Mouse (Mus musculus) heart, embryonic 11.5 days (tissue): ENCODE measurements around the gene Hnrnpul2. TPM values are rescaled to one million over a fixed set of nuclear protein-coding genes. Genes with fewer than 3 reads are reported as not detected.

Experiments
- ATAC-seq: fragments of 200-750 bp; cut with Nextera tagmentation; replicated peaks from 2 replicates; pipeline ENCODE4 v1.8.0; 2017; ENCODE audit warnings: moderate library complexity; ENCODE audit not compliant: insufficient number of reproducible peaks, low FRiP score, low TSS enrichment
- H3K27ac ChIP-seq: fragments of 300-500 bp; sonication (generic); 2 replicates; pipeline ENCODE4 v1.5.1; 2014; ENCODE audit warnings: mild to moderate bottlenecking, low read depth, low read length
- H3K27me3 ChIP-seq: fragments of 300-500 bp; sonication (generic); 2 replicates; pipeline ENCODE4 v1.6.1; 2014; ENCODE audit warnings: mild to moderate bottlenecking, low read length, mixed read lengths; ENCODE audit not compliant: control insufficient read depth, insufficient read depth
- H3K36me3 ChIP-seq: fragments of 300-500 bp; sonication (generic); 2 replicates; pipeline ENCODE4 v1.6.1; 2014; ENCODE audit warnings: mild to moderate bottlenecking, low read length, moderate library complexity, mixed read lengths; ENCODE audit not compliant: control insufficient read depth, insufficient read depth
- H3K4me1 ChIP-seq: fragments of 300-500 bp; sonication (generic); 2 replicates; pipeline ENCODE4 v1.6.1; 2014; ENCODE audit warnings: low read length; ENCODE audit not compliant: control insufficient read depth, insufficient read depth
- H3K4me2 ChIP-seq: fragments of 300-500 bp; sonication (generic); 2 replicates; pipeline ENCODE4 v1.6.1; 2014; ENCODE audit warnings: mild to moderate bottlenecking, moderate library complexity
- H3K4me3 ChIP-seq: fragments of 300-500 bp; sonication (generic); 2 replicates; pipeline ENCODE4 v1.5.1; 2014; ENCODE audit warnings: low read depth, low read length
- H3K9ac ChIP-seq: fragments of 300-500 bp; sonication (generic); 2 replicates; pipeline ENCODE4 v1.6.1; 2014; ENCODE audit warnings: mild to moderate bottlenecking, low read depth, low read length, moderate library complexity
- H3K9me3 ChIP-seq: fragments of 300-500 bp; sonication (generic); replicated peaks from 2 replicates; pipeline ENCODE4 v1.6.1; 2016; ENCODE audit warnings: low read length; ENCODE audit not compliant: control insufficient read depth
- WGBS: fragments of 180-500 bp; shearing (Covaris S2); extraction: QIAGEN DNeasy Blood & Tissue Kit; methylation state at CpG from one replicate; pipeline ENCODE4 v1.1.7; 2014; ENCODE audit not compliant: insufficient replicate concordance; 5-methylcytosine and 5-hydroxymethylcytosine counted together
- polyA plus RNA-seq: library from polyadenylated mRNA; unstranded; fragments of >200 nt; fragmentation: Nextera tagmentation; extraction: Ambion mirVana; gene quantifications from 2 replicates; pipeline ENCODE4 v1.2.1, GENCODE M21; 2014

Gene Hnrnpul2
- polyA plus RNA-seq, 1 experiment from 2014 or later, result 6.1 TPM

GRCm38 (mm10) chr19:8806810-8807209 is 13.0 kb upstream of the Hnrnpul2 start:
- peaks cover 10% of the 10 kb centered on the region for H3K36me3 ChIP-seq
- H3K4me2 ChIP-seq, result no peak overlapping the region
- no peaks in the 10 kb centered on the region for H3K9me3 ChIP-seq
- no peak overlapping the region for H3K4me3 ChIP-seq
- peaks cover 3% of the 10 kb centered on the region; the same call in 1 of the 2 replicates for H3K4me1 ChIP-seq
- H3K9ac ChIP-seq, result no peak overlapping the region
- no peaks in the 10 kb centered on the region for H3K27me3 ChIP-seq
- H3K27ac ChIP-seq, result no peak overlapping the region
- no peak for ATAC-seq
- 92% methylated on average over 5 of the region's 5 CpGs for WGBS

DNA sequence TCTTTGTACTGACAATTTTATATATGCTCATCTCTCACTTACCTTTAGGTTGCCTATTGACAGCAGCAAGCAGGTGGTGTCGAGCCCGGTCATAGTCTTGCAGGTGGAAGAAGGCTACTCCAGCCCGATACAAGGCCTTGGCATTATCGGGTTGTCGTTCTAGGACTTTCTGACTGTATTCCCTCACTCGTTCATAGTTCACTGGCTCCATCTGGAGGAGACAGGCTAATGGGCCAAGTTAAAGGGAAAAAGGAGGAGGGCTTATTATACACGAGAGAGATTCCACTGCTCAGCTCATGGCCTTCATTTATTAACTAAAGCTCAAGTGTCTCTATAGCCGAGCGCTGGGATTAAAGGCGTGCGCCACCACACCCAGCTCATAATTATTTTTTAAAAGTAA is 4.0 kb upstream of the Hnrnpul2 start:
- Histone ChIP-seq H3K4me1 (peaks cover 7% of the 10 kb centered on the region), H3K4me3 (no peak overlapping the region), H3K27me3 (no peaks in the 10 kb centered on the region), H3K9me3 (no peaks in the 10 kb centered on the region), H3K4me2 (no peak overlapping the region), H3K9ac (no peak overlapping the region), H3K36me3 (peaks cover 9% of the 10 kb centered on the region), H3K27ac (no peak overlapping the region)
- WGBS, result 85% methylated on average over 11 of the region's 11 CpGs
- ATAC-seq, result no peak

GRCm38 (mm10) chr19:8817001-8817400 is 2.8 kb upstream of the Hnrnpul2 start:
- Histone ChIP-seq H3K27me3 (no peaks in the 10 kb centered on the region), H3K27ac (no peak overlapping the region), H3K9me3 (no peaks in the 10 kb centered on the region), H3K4me2 (peak overlapping the region; percentile 0; the same call in 1 of the 2 replicates), H3K9ac (peak overlapping the region; percentile 29), H3K4me1 (peaks cover 10% of the 10 kb centered on the region), H3K36me3 (peaks cover 9% of the 10 kb centered on the region), H3K4me3 (no peak overlapping the region)
- no peak for ATAC-seq
- WGBS, result 79% methylated on average over 3 of the region's 3 CpGs

DNA sequence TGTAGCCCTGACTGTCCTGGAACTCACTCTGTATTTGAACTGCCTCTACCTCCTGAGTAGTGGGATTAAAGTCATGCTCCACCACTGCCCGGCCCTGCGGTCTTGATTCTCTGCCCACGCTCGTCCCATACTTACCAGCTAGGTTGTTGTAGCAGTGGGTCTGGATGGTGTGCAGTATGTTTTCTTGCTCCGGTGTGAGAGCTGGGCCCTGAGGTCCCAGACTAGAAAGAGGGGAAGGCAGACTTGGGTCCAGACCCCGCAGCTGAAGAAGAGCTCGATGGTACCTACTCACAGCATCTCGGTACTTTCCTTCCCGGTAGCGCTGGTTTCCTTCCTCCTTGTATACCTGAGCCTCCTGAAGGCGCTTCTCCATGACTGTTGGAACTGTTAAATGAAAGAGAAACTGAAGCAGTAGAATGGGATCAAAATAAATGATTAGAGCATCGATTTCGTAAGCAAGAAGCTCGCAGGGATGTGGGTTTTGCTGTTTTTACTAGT is 1.5 kb upstream of the Hnrnpul2 start:
- no peak for ATAC-seq
- peaks cover 8% of the 10 kb centered on the region for H3K36me3 ChIP-seq
- 26% methylated on average over 14 of the region's 14 CpGs for WGBS
- no peaks in the 10 kb centered on the region for H3K27me3 ChIP-seq
- no peaks in the 10 kb centered on the region for H3K9me3 ChIP-seq
- H3K4me1 ChIP-seq, result peaks cover 17% of the 10 kb centered on the region
- H3K9ac ChIP-seq, result peak overlapping the region; percentile 99
- H3K4me2 ChIP-seq, result peak overlapping the region; percentile 97
- H3K27ac ChIP-seq, result peak overlapping the region; percentile 100
- H3K4me3 ChIP-seq, result peak overlapping the region; percentile 100

- peak within 1 kb of the TSS; percentile 97 for H3K4me2 ChIP-seq
- WGBS, result under 1% methylated on average over 33 of the region's 33 CpGs
- H3K4me3 ChIP-seq, result peak within 1 kb of the TSS; percentile 100
- H3K9ac ChIP-seq, result peak within 1 kb of the TSS; percentile 99
- H3K27me3 ChIP-seq, result no peaks in the 10 kb centered on the region
- peak within 1 kb of the TSS; percentile 100 for H3K27ac ChIP-seq
- ATAC-seq, result peak; percentile 87
- H3K36me3 ChIP-seq, result peaks cover 14% of the 10 kb centered on the region
- no peaks in the 10 kb centered on the region for H3K9me3 ChIP-seq
- H3K4me1 ChIP-seq, result peaks cover 17% of the 10 kb centered on the region
Observed at GRCm38 (mm10) chr19:8818801-8819595, 812 bp upstream of the Hnrnpul2 start, which contains the start of gene Ttc9c. Gene Ttc9c (minus strand): TSS chr19:8819333.

DNA sequence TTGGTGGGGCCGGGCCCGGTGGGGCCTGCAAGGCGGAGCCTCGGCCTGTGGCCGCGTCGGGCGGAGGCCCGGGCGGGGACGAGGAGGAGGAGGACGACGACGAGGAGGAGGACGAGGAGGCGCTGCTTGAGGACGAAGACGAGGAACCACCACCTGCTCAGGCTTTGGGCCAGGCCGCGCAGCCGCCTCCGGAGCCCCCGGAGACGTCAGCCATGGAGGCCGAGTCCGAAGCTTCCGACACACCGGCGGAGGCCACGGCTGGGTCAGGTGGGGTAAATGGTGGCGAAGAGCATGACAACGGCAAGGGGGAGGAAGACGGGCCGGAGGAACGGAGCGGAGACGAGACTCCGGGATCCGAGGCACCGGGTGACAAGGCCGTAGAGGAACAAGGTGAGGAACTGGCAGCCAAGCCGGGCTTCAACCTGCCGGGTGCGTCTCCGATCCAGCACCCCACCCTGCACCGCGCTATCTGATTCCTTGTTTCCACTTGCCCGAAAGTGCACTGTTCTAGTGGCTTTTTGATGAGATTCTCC is 680 bp downstream of the Hnrnpul2 start:
- H3K27ac ChIP-seq, result peak overlapping the region; percentile 100
- H3K4me1 ChIP-seq, result peaks cover 17% of the 10 kb centered on the region
- peaks cover 17% of the 10 kb centered on the region for H3K36me3 ChIP-seq
- peak overlapping the region; percentile 97 for H3K4me2 ChIP-seq
- H3K27me3 ChIP-seq, result no peaks in the 10 kb centered on the region
- 0% methylated on average over 48 of the region's 48 CpGs for WGBS
- peak overlapping the region; percentile 99 for H3K9ac ChIP-seq
- H3K9me3 ChIP-seq, result no peaks in the 10 kb centered on the region
- peak; percentile 39 for ATAC-seq
- peak overlapping the region; percentile 100 for H3K4me3 ChIP-seq

DNA sequence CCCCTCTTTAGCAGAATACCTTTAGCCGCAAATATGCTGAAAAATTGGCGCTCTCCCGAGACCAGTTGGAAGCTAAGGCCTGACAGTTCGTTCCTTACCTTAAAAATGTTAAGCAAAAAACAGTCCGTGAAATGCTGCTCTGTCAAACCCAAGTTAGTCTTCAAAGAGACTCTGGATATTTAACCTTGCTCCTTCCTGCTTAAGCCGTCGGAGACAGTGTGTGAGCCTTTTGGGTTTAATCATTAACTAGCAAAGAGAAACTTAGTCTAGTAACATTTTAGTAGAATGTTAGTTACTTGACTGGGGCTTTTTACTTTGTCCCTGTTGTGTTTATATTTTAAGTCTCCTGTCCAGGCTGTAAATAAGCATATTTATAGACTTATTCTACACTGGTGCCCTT is 1.3 kb downstream of the Hnrnpul2 start:
- no peak for ATAC-seq
- peak overlapping the region; percentile 100 for H3K4me3 ChIP-seq
- H3K27me3 ChIP-seq, result no peaks in the 10 kb centered on the region
- H3K9ac ChIP-seq, result peak overlapping the region; percentile 99
- peaks cover 17% of the 10 kb centered on the region for H3K4me1 ChIP-seq
- WGBS, result under 1% methylated on average over 7 of the region's 7 CpGs
- H3K27ac ChIP-seq, result peak overlapping the region; percentile 100; the same call in 1 of the 2 replicates
- peaks cover 20% of the 10 kb centered on the region for H3K36me3 ChIP-seq
- no peaks in the 10 kb centered on the region for H3K9me3 ChIP-seq
- peak overlapping the region; percentile 97 for H3K4me2 ChIP-seq

- Histone ChIP-seq H3K36me3 (peaks cover 31% of the 10 kb centered on the region), H3K9me3 (no peaks in the 10 kb centered on the region), H3K4me2 (peak overlapping the region; percentile 97), H3K27ac (no peak overlapping the region), H3K9ac (0 out of 2 replicates have a peak overlapping the region, but pooled peaks have one; percentile 39), H3K4me3 (peak overlapping the region; percentile 20), H3K4me1 (peaks cover 16% of the 10 kb centered on the region), H3K27me3 (no peaks in the 10 kb centered on the region)
- 77% methylated on average over 8 of the region's 8 CpGs for WGBS
- ATAC-seq, result no peak
Observed at GRCm38 (mm10) chr19:8822696-8823095, 2.9 kb downstream of the Hnrnpul2 start.
